Mouse (Mus musculus): ENCODE results near the gene Lyzl4. TPM values are rescaled to one million over a fixed set of nuclear protein-coding genes. Genes with fewer than 3 reads are reported as not detected.

Gene Lyzl4
- polyA plus RNA-seq, 1 experiment from 2014 or later, result 0.24 TPM

DNA sequence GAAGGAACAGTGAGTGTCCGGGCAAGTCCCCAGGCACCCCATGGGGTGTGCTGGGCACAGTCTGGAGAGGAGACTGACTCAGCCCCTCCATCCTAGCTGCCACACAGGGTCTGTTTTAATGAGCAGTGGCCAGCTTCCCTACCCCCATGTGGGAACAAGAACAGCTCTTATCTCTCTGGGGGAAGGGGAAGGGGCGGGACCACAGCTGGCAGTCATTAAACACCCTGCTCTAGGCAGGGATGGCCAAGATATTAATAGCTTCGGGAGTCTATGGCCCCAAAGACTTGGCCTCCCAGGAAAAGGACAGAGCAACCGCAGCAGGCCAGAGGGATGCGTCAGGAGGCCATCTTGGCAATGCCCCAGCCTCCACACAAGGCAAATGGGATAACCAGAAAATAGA is 30.4 kb upstream of the Lyzl4 start:
- peaks cover 30% of the 10 kb centered on the region for H3K27me3 ChIP-seq
- WGBS, result 83% methylated on average over 5 of the region's 5 CpGs
- ATAC-seq, result no peak

DNA sequence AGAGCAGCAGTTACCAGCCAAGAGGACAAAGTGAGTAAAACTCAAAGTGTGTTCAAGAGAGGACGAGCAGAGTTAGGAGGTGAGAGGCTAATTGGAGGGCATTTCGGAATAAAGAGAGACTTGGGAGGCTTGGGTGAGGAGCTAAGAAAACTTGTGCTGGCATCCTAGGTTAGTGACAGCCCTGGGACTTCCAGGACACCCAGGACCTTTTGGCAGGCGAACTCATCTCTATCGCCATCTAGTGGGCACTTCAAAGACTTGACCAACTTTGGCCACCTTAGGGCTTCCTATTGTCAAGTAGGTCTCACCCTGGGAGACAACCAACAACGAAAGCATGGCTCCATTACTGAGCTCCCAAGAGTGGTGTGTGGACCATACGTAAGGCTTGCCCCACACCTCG is 29.4 kb upstream of the Lyzl4 start:
- Histone ChIP-seq H3K36me3 (no peaks in the 10 kb centered on the region), H3K4me2 (replicated peaks) (no peak overlapping the region), H3K9ac (replicated peaks) (no peak overlapping the region), H3K27ac (no peak overlapping the region), H3K4me1 (replicated peaks) (peaks cover 38% of the 10 kb centered on the region), H3K9me3 (no peaks in the 10 kb centered on the region), H3K4me3 (replicated peaks) (no peak overlapping the region), H3K27me3 (peaks cover 30% of the 10 kb centered on the region)
- no peak; the same call in 1 of the 2 replicates for ATAC-seq
- 21% methylated on average over 7 of the region's 7 CpGs for WGBS

More for the DNA sequence above, 30.4 kb upstream of the Lyzl4 start:
- no peak overlapping the region for H3K4me2 ChIP-seq (replicated peaks)
- H3K4me1 ChIP-seq (replicated peaks), result peaks cover 28% of the 10 kb centered on the region
- H3K36me3 ChIP-seq, result no peaks in the 10 kb centered on the region
- H3K4me3 ChIP-seq (replicated peaks), result no peak overlapping the region
- H3K9me3 ChIP-seq, result no peaks in the 10 kb centered on the region
- no peak overlapping the region for H3K27ac ChIP-seq
- no peak overlapping the region for H3K9ac ChIP-seq (replicated peaks)

DNA sequence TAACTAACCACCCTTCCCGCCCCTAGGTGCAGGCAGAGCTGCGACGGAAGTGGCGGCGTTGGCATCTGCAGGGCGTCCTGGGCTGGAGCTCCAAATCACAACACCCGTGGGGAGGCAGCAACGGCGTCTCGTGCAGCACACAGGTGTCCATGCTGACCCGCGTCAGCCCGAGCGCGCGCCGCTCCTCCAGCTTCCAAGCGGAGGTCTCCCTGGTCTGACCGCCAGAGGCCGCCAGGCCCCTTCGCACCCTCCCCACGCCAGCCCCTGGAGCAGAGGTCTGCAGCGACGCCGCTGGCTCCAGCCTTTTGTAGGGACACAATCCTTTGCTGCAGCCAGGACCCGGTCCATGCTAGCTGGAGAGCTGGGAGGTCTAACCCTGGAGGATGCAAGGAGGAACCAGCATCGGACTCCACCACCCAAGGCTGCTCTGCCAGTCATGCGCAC is 27.5 kb upstream of the Lyzl4 start:
- no peaks in the 10 kb centered on the region for H3K36me3 ChIP-seq
- no peak overlapping the region for H3K27ac ChIP-seq
- peaks cover 38% of the 10 kb centered on the region for H3K4me1 ChIP-seq (replicated peaks)
- H3K4me3 ChIP-seq (replicated peaks), result peak overlapping the region; percentile 36
- H3K9ac ChIP-seq (replicated peaks), result peak overlapping the region; percentile 53
- H3K27me3 ChIP-seq, result peaks cover 30% of the 10 kb centered on the region
- peak overlapping the region; percentile 63 for H3K4me2 ChIP-seq (replicated peaks)
- WGBS, result under 1% methylated on average over 28 of the region's 28 CpGs
- H3K9me3 ChIP-seq, result no peaks in the 10 kb centered on the region
- peak; percentile 77 for ATAC-seq

DNA sequence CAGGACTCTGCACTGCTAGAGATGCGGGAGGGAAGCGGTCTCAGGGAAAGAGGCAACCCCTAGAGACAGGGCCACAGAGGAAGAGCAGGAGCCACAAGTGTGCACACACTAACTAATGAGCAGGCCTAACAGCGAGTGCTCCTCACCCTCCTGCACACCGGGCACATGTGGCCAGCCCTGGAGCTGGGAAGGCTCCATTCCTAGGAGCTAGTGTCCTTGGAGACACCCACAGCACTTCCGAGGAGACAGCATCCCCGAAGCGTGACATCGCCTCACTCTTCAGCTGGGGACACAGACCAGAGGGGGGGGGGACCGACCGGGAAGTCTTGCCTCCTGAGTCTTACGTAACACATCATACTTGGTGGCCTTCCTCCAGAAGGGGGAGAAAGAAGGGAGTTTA is 25.9 kb upstream of the Lyzl4 start:
- H3K9ac ChIP-seq (replicated peaks), result no peak overlapping the region
- H3K4me1 ChIP-seq (replicated peaks), result peaks cover 38% of the 10 kb centered on the region
- H3K27me3 ChIP-seq, result peaks cover 30% of the 10 kb centered on the region
- 62% methylated on average over 11 of the region's 11 CpGs for WGBS
- no peak for ATAC-seq
- H3K36me3 ChIP-seq, result no peaks in the 10 kb centered on the region
- no peak overlapping the region for H3K4me3 ChIP-seq (replicated peaks)
- no peaks in the 10 kb centered on the region for H3K9me3 ChIP-seq
- H3K27ac ChIP-seq, result no peak overlapping the region
- no peak overlapping the region for H3K4me2 ChIP-seq (replicated peaks)

GRCm38 (mm10) chr9:121666957-121667630 is 25.2 kb upstream of the Lyzl4 start:
- Histone ChIP-seq H3K9ac (replicated peaks) (peak overlapping the region; percentile 6; the same call in 1 of the 2 replicates), H3K27ac (peak overlapping the region; percentile 47; the same call in 1 of the 2 replicates), H3K4me1 (replicated peaks) (peaks cover 38% of the 10 kb centered on the region), H3K4me2 (replicated peaks) (no peak overlapping the region), H3K27me3 (peaks cover 30% of the 10 kb centered on the region), H3K9me3 (no peaks in the 10 kb centered on the region), H3K4me3 (replicated peaks) (no peak overlapping the region), H3K36me3 (no peaks in the 10 kb centered on the region)
- peak; percentile 28; the same call in 1 of the 2 replicates for ATAC-seq
- 67% methylated on average over 16 of the region's 16 CpGs for WGBS

- Histone ChIP-seq H3K4me3 (replicated peaks) (no peak overlapping the region), H3K36me3 (no peaks in the 10 kb centered on the region), H3K4me2 (replicated peaks) (no peak overlapping the region), H3K27ac (no peak overlapping the region), H3K27me3 (peaks cover 15% of the 10 kb centered on the region), H3K9ac (replicated peaks) (no peak overlapping the region), H3K9me3 (no peaks in the 10 kb centered on the region), H3K4me1 (replicated peaks) (peaks cover 19% of the 10 kb centered on the region)
- no peak for ATAC-seq
- 84% methylated on average over 5 of the region's 5 CpGs for WGBS
These were observed 22.2 kb upstream of the Lyzl4 start for GRCm38 (mm10) chr9:121664104-121664503.

DNA sequence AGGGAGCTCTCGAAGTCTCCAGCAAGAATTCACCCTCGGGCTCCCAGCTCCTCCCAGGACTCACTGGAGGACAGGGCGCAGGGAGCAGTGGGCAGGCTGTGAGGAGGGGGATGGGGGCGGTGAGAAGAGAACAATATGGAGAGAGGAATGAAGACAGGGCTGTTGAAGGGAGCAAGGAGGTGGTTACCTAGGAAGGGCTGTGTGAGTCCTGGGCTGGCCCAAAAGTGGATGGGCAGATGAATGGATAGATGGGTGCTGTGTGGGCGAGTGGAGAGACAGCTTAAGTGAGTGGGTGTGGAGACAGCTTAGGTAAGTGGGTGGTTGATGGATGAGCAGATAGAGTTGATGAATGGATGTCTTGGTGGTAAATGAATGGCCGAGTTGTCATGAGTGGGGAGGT is 21.6 kb upstream of the Lyzl4 start:
- 87% methylated on average over 6 of the region's 6 CpGs for WGBS

DNA sequence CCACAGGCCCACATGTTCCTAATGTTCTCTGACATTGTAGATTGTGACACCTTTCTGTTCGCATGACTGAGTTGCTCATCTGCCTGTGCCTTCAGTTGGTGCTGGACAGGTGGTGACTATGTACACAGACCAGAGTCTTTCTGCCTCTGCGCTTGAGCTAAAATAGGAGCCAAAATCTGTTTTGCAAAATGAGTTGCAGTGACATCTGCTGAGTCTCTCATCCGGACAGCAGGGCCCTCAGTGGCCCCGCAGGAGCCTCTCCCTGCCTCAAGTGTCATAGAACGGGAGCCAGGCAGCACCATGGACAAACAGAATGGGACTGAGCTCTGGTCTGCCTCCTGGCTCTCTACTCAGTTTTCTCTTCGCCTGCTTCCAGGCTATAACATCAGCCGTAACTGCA is 17.9 kb upstream of the Lyzl4 start:
- Histone ChIP-seq H3K4me2 (replicated peaks) (no peak overlapping the region), H3K4me1 (replicated peaks) (no peaks in the 10 kb centered on the region), H3K27ac (no peak overlapping the region), H3K9ac (replicated peaks) (no peak overlapping the region), H3K4me3 (replicated peaks) (no peak overlapping the region), H3K9me3 (no peaks in the 10 kb centered on the region), H3K36me3 (no peaks in the 10 kb centered on the region), H3K27me3 (no peaks in the 10 kb centered on the region)
- WGBS, result 88% methylated on average over 7 of the region's 7 CpGs
- ATAC-seq, result no peak

More for the DNA sequence above, 21.6 kb upstream of the Lyzl4 start:
- H3K4me1 ChIP-seq (replicated peaks), result peaks cover 18% of the 10 kb centered on the region
- no peak overlapping the region for H3K9ac ChIP-seq (replicated peaks)
- ATAC-seq, result no peak
- no peaks in the 10 kb centered on the region for H3K36me3 ChIP-seq
- no peak overlapping the region for H3K4me3 ChIP-seq (replicated peaks)
- H3K27me3 ChIP-seq, result peaks cover 8% of the 10 kb centered on the region
- H3K27ac ChIP-seq, result no peak overlapping the region
- H3K9me3 ChIP-seq, result no peaks in the 10 kb centered on the region
- H3K4me2 ChIP-seq (replicated peaks), result no peak overlapping the region

GRCm38 (mm10) chr9:121658248-121658647 is 16.4 kb upstream of the Lyzl4 start:
- Histone ChIP-seq H3K36me3 (no peaks in the 10 kb centered on the region), H3K4me3 (replicated peaks) (no peak overlapping the region), H3K4me2 (replicated peaks) (no peak overlapping the region), H3K9ac (replicated peaks) (no peak overlapping the region), H3K27me3 (no peaks in the 10 kb centered on the region), H3K27ac (no peak overlapping the region), H3K9me3 (no peaks in the 10 kb centered on the region), H3K4me1 (replicated peaks) (no peaks in the 10 kb centered on the region)
- WGBS, result 86% methylated on average over 7 of the region's 7 CpGs
- no peak for ATAC-seq

DNA sequence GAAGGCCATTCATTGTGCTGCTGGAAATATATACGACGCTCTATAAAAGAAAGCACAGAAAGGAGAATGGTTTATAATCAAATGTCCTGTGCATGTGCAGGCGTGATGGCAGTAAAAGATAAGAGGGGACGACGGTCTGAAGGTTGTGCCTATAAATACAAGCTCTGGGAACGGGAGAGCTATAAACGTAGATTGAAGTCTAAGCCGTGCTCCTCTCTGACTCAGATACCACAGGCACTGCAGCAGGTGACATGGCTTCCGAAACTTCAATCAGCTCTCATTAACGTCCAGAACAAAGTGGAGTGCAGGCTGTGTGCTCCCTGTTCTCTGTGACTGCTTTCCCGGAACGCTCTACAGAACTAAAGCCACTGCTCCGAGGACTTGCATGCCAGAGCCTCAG is 15.2 kb upstream of the Lyzl4 start:
- Histone ChIP-seq H3K36me3 (no peaks in the 10 kb centered on the region), H3K9me3 (no peaks in the 10 kb centered on the region), H3K4me3 (replicated peaks) (no peak overlapping the region), H3K27ac (no peak overlapping the region), H3K9ac (replicated peaks) (no peak overlapping the region), H3K27me3 (no peaks in the 10 kb centered on the region), H3K4me2 (replicated peaks) (no peak overlapping the region), H3K4me1 (replicated peaks) (no peaks in the 10 kb centered on the region)
- 73% methylated on average over 13 of the region's 13 CpGs for WGBS
- ATAC-seq, result no peak

GRCm38 (mm10) chr9:121656322-121656721 is 14.4 kb upstream of the Lyzl4 start:
- Histone ChIP-seq H3K4me1 (replicated peaks) (no peaks in the 10 kb centered on the region), H3K27ac (no peak overlapping the region), H3K4me2 (replicated peaks) (no peak overlapping the region), H3K4me3 (replicated peaks) (no peak overlapping the region), H3K9ac (replicated peaks) (no peak overlapping the region), H3K36me3 (no peaks in the 10 kb centered on the region), H3K27me3 (no peaks in the 10 kb centered on the region), H3K9me3 (no peaks in the 10 kb centered on the region)
- ATAC-seq, result no peak
- 89% methylated on average over 5 of the region's 5 CpGs for WGBS

GRCm38 (mm10) chr9:121653668-121654067 is 11.8 kb upstream of the Lyzl4 start:
- Histone ChIP-seq H3K27ac (no peak overlapping the region), H3K9me3 (no peaks in the 10 kb centered on the region), H3K4me1 (replicated peaks) (no peaks in the 10 kb centered on the region), H3K27me3 (no peaks in the 10 kb centered on the region), H3K4me2 (replicated peaks) (no peak overlapping the region), H3K4me3 (replicated peaks) (no peak overlapping the region), H3K36me3 (no peaks in the 10 kb centered on the region), H3K9ac (replicated peaks) (no peak overlapping the region)
- no peak for ATAC-seq
- 87% methylated on average over 10 of the region's 10 CpGs for WGBS

- ATAC-seq, result no peak
- H3K27me3 ChIP-seq, result peaks cover 36% of the 10 kb centered on the region
- H3K4me3 ChIP-seq (replicated peaks), result no peak overlapping the region
- no peaks in the 10 kb centered on the region for H3K9me3 ChIP-seq
- 82% methylated on average over 7 of the region's 7 CpGs for WGBS
- H3K9ac ChIP-seq (replicated peaks), result no peak overlapping the region
- H3K4me2 ChIP-seq (replicated peaks), result no peak overlapping the region
- H3K4me1 ChIP-seq (replicated peaks), result peaks cover 13% of the 10 kb centered on the region
- H3K27ac ChIP-seq, result no peak overlapping the region
- no peaks in the 10 kb centered on the region for H3K36me3 ChIP-seq
These were observed 5.1 kb upstream of the Lyzl4 start for GRCm38 (mm10) chr9:121647026-121647425.
